Mouse (Mus musculus): Measurements from ENCODE around the gene Heca. TPM values are rescaled to one million over a fixed set of nuclear protein-coding genes. Genes with fewer than 3 reads are reported as not detected.

Heca gene
- 10 to 100 TPM; 51.8 to 52.9 TPM for total RNA-seq (2023)

DNA sequence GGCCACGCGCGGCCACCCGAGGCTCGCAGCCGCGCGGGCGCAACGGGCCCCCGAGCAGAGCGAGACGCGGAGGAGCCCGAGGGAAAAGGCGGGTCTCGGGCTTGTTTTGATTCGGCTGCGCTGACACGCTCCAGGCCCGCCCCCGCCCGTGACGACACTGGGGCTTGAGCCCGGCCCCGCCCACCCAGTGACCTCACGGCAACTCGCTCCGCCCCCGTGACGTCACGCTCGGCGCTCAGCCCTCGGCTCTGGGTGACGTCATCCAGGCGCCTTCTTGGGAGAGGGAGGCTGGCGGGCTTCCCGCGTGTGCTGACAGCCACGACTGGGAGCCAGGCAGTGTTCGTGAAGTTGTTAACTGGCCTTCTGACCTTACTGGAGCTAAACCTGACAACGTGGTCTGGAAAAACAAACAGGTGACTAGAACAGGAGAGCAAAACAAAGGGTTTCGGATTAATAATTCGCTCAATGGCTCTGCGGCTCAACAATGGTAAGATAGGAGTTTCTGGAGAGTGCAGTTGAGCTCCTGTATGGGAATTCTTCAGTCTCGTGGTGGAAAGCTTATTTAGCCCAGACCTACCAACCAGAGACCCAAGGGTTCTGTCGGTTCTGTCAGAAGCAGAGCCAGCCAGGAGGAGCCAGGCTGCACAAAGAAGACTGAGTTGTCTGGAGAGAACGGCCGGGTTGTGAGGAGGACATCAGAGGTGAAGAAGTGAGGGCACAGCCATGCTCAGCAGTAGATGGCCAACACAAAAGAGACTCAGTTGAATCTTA, at the start of gene Heca:
TSS of gene Heca (minus strand) at position 108 of the 771 bp plus-strand sequence.

Other genes with a start within 250 kb of the Heca start
- gene Cited2, start 224.8 kb downstream of the Heca start, total RNA-seq (2023) = 10 to 100 TPM; 73.8 to 96.9 TPM
- under 1 TPM; 0.13 to 0.18 TPM for gene Txlnb, start 151.8 kb downstream of the Heca start, total RNA-seq (2023)
- 10 to 100 TPM; 80.3 to 81.0 TPM for gene Abracl, start 75.2 kb upstream of the Heca start, total RNA-seq (2023)
- gene Reps1, start 107.8 kb upstream of the Heca start, total RNA-seq (2023) = 10 to 100 TPM; 49.4 to 53.6 TPM